Mouse (Mus musculus) hindbrain, postnatal 0 days (tissue): ENCODE measurements around the gene Crp. TPM values are rescaled to one million over a fixed set of nuclear protein-coding genes. Genes with fewer than 3 reads are reported as not detected.

Source experiments
- ATAC-seq: fragments of 200-750 bp; cut with Nextera tagmentation; 2 replicates; pipeline ENCODE4 v1.8.0; 2017; ENCODE audit warnings: mild to moderate bottlenecking, moderate TSS enrichment, moderate library complexity
- DNase-seq: peaks from one replicate; pipeline ENCODE4 v3.0.0-alpha.2; 2015; ENCODE audit warnings: low spot score
- H3K27ac ChIP-seq: fragments of 300-500 bp; sonication (generic); 2 replicates; pipeline ENCODE4 v1.5.1; 2014; ENCODE audit warnings: mild to moderate bottlenecking
- H3K27me3 ChIP-seq: fragments of 300-500 bp; sonication (generic); 2 replicates; pipeline ENCODE4 v1.6.1; 2014; ENCODE audit warnings: low read length, mixed read lengths; ENCODE audit not compliant: insufficient read depth
- H3K36me3 ChIP-seq: fragments of 300-500 bp; sonication (generic); 2 replicates; pipeline ENCODE4 v1.6.1; 2014; ENCODE audit warnings: low read length, mixed read lengths; ENCODE audit not compliant: insufficient read depth
- H3K4me1 ChIP-seq: fragments of 300-500 bp; sonication (generic); 2 replicates; pipeline ENCODE4 v1.6.1; 2014; ENCODE audit warnings: antibody characterized with exemption, low read length, mixed read lengths; ENCODE audit not compliant: insufficient read depth
- H3K4me2 ChIP-seq: fragments of 300-500 bp; sonication (generic); 2 replicates; pipeline ENCODE4 v1.6.1; 2014; ENCODE audit warnings: low read depth, mild to moderate bottlenecking, low read length, moderate library complexity, mixed read lengths
- H3K4me3 ChIP-seq: fragments of 300-500 bp; sonication (generic); 2 replicates; pipeline ENCODE4 v1.5.1; 2014; ENCODE audit warnings: low read length
- H3K9ac ChIP-seq: fragments of 300-500 bp; sonication (generic); replicated peaks from 2 replicates; pipeline ENCODE4 v1.6.1; 2014; ENCODE audit warnings: mild to moderate bottlenecking, low read length, moderate library complexity, mixed read lengths
- H3K9me3 ChIP-seq: fragments of 300-500 bp; sonication (generic); 2 replicates; pipeline ENCODE4 v1.6.1; 2016; ENCODE audit warnings: low read length, mixed read lengths
- CTCF ChIP-seq: IDR thresholded peaks from 2 replicates; pipeline ENCODE4 v1.5.1; 2016; ENCODE audit warnings: antibody characterized with exemption, control low read depth, low read depth
- whole genome bisulfite sequencing: fragments of 180-500 bp; shearing (Covaris S2); extraction: QIAGEN DNeasy Blood & Tissue Kit; methylation state at CpG from one replicate; pipeline ENCODE4 v1.1.7; 2014; 5-methylcytosine and 5-hydroxymethylcytosine counted together
- polyA plus RNA-seq: library from polyadenylated mRNA; unstranded; fragments of >200 nt; fragmentation: Nextera tagmentation; extraction: Ambion mirVana; gene quantifications from 2 replicates; pipeline ENCODE4 v1.2.1, GENCODE M21; 2015
- total RNA-seq: library from RNA; depleted of rRNA; stranded (reverse); fragments of >200 nt; gene quantifications from 2 replicates; pipeline ENCODE4 v1.2.3, GENCODE M21; 2014; rRNA removed

Crp gene
- total and polyA plus RNA-seq, 2 experiments from 2014 or later: 0.14 TPM; not detected in 1

GRCm38 (mm10) chr1:172876675-172877074 lies 178.8 kb downstream of the Crp start:
- Histone ChIP-seq H3K4me3 (no peak overlapping the region), H3K4me2 (no peak overlapping the region), H3K9ac (no peak overlapping the region), H3K27me3 (no peaks in the 10 kb centered on the region), H3K4me1 (no peaks in the 10 kb centered on the region), H3K27ac (no peak overlapping the region), H3K36me3 (no peaks in the 10 kb centered on the region), H3K9me3 (no peaks in the 10 kb centered on the region)
- no peak for ATAC-seq
- no peak for DNase-seq
- TF ChIP-seq CTCF: no peak
- 50% methylated on average over 1 of the region's 1 CpGs for WGBS

Other genes with a start within 250 kb of the Crp start
- gene Slamf9, start 222.7 kb upstream of the Crp start, total RNA-seq: not detected in 2 replicates
- gene Slamf9, start 222.7 kb upstream of the Crp start, polyA plus RNA-seq: 0.39 and 0.49 TPM in 2 replicates
- 17.9 and 33.0 TPM in 2 replicates for gene Igsf9, start 216.3 kb upstream of the Crp start, total RNA-seq
- 10.5 and 13.5 TPM in 2 replicates for gene Igsf9, start 216.3 kb upstream of the Crp start, polyA plus RNA-seq
- gene Tagln2, start 198.0 kb upstream of the Crp start, total RNA-seq: 45.1 and 70.2 TPM in 2 replicates
- gene Tagln2, start 198.0 kb upstream of the Crp start, polyA plus RNA-seq: 59.2 and 61.6 TPM in 2 replicates
- gene Cfap45, start 177.3 kb upstream of the Crp start, total RNA-seq: 1.0 and 1.2 TPM in 2 replicates
- gene Cfap45, start 177.3 kb upstream of the Crp start, polyA plus RNA-seq: 3.7 and 4.5 TPM in 2 replicates
- gene Vsig8, start 142.1 kb upstream of the Crp start, total RNA-seq: 1.9 and 2.9 TPM in 2 replicates
- 1.9 and 2.0 TPM in 2 replicates for gene Vsig8, start 142.1 kb upstream of the Crp start, polyA plus RNA-seq
- gene Slamf8, start 107.5 kb upstream of the Crp start, total RNA-seq: 0.11 TPM in 1 of 2 replicates, not detected in the other
- 0.14 TPM in 1 of 2 replicates, not detected in the other for gene Slamf8, start 107.5 kb upstream of the Crp start, polyA plus RNA-seq
- gene Fcrl6, start 95.5 kb upstream of the Crp start, total RNA-seq: 0.18 TPM in 1 of 2 replicates, not detected in the other
- gene Fcrl6, start 95.5 kb upstream of the Crp start, polyA plus RNA-seq: not detected in 2 replicates
- 2.4 and 3.8 TPM in 2 replicates for gene Dusp23, start 65.1 kb upstream of the Crp start, total RNA-seq
- gene Dusp23, start 65.1 kb upstream of the Crp start, polyA plus RNA-seq: 8.8 and 9.0 TPM in 2 replicates
- gene Apcs, start 197.0 kb downstream of the Crp start, total RNA-seq: not detected in 2 replicates
- gene Apcs, start 197.0 kb downstream of the Crp start, polyA plus RNA-seq: not detected in 2 replicates